Mouse (Mus musculus): Measurements from ENCODE around the gene Tmem38b.

The Tmem38b gene

GRCm38 (mm10) chr4:53886342-53887088 lies 60.7 kb downstream of the Tmem38b start:
- no peak for DNase-seq

- DNase-seq, result no peak
Observed at GRCm38 (mm10) chr4:53895335-53895734, 69.5 kb downstream of the Tmem38b start.

GRCm38 (mm10) chr4:53896150-53896833 lies 70.4 kb downstream of the Tmem38b start:
- DNase-seq, result no peak

GRCm38 (mm10) chr4:53900386-53900971 lies 74.6 kb downstream of the Tmem38b start:
- DNase-seq, result no peak

- no peak for DNase-seq
Observed at GRCm38 (mm10) chr4:53904335-53904734, 78.5 kb downstream of the Tmem38b start.

GRCm38 (mm10) chr4:53905537-53905936 lies 79.7 kb downstream of the Tmem38b start:
- no peak for DNase-seq

GRCm38 (mm10) chr4:53907071-53907470 lies 81.2 kb downstream of the Tmem38b start:
- DNase-seq, result no peak
